Mouse (Mus musculus) splenic B cell, adult 2 months (primary cell): Measurements from ENCODE around the gene Carmil1.

Experiments used
- DNase-seq: peaks from one replicate; pipeline ENCODE4 v3.0.0-alpha.2; 2011; ENCODE audit warnings: low read depth, low spot score
- H3K27me3 ChIP-seq: 2 replicates; pipeline ENCODE4 v1.6.1; 2012; ENCODE audit warnings: mild to moderate bottlenecking, low read length, moderate library complexity, mixed read lengths; ENCODE audit not compliant: control insufficient read depth, poor library complexity, insufficient read depth, severe bottlenecking
- H3K36me3 ChIP-seq: 2 replicates; pipeline ENCODE4 v1.6.1; 2012; ENCODE audit warnings: mild to moderate bottlenecking, low read length, moderate library complexity, mixed read lengths; ENCODE audit not compliant: control insufficient read depth, poor library complexity, insufficient read depth, severe bottlenecking

Gene Carmil1

DNA sequence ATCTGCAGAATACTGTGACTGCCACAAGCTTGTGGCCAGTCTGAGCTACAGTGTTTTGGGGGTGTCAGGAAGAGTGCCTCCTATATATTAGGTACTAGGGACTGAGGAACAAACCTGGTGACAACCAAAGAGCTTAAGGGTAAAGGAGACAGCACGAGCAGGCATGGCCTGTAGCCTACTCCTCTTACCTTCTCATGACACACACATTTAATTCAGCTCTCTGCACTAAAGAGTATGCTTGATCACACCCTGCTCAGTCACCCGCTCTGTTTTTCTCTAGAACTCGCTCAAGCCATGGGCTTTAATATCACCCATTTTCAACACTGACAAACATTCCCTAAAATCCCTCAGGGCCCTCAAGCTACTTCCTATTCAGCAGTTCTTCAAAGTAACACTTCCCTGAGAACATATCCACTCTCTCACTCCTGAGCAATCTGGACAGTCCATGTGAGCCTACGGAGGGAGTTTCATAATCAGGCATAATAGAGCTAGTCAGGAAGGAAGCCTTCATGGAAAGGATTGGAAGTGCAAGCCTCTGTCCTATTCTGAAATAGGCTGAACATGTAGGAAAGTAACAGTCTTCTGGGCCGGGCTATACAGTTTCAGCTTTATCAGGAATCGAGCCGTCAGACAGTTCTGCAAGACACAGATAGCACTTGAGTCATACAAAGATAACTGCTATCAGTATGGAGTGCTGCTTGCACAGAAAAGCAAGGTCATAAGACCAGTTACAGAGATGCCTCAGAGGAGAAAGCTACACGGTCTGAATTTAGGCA is 121.2 kb downstream of the Carmil1 start:
- no peak for DNase-seq
- H3K27me3 ChIP-seq, result no peaks in the 10 kb centered on the region
- H3K36me3 ChIP-seq, result 0 out of 2 replicates have a peak, but pooled peaks cover 2% of the 10 kb centered on the region

- H3K27me3 ChIP-seq, result no peaks in the 10 kb centered on the region
- no peak for DNase-seq
- H3K36me3 ChIP-seq, result 0 out of 2 replicates have a peak, but pooled peaks cover 2% of the 10 kb centered on the region
Observed at GRCm38 (mm10) chr13:24157560-24158011, 123.0 kb downstream of the Carmil1 start.

DNA sequence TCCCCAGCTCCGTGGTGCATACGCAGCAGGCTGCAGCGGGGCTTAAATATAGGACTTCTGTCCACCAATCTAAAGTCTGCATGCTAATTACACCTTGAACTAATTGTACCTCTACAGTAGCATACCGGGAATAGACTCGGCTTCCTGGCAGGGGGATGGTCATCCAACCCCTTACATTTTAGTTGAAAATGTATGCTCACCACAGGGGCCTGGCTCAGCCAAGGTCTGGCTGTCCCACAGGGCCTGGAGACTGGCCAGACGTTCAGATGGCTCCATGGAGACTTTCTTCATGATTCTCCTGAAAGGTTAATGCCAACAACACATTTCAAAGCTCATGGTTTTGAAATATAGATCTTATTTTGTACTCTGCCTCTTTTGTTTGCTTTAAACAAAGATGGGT is 125.4 kb downstream of the Carmil1 start:
- Histone ChIP-seq H3K36me3 (0 out of 2 replicates have a peak, but pooled peaks cover 2% of the 10 kb centered on the region), H3K27me3 (no peaks in the 10 kb centered on the region)
- DNase-seq, result no peak

- no peak for DNase-seq
- Histone ChIP-seq H3K36me3 (0 out of 2 replicates have a peak, but pooled peaks cover 2% of the 10 kb centered on the region), H3K27me3 (no peaks in the 10 kb centered on the region)
Observed at GRCm38 (mm10) chr13:24154281-24155061, 126.1 kb downstream of the Carmil1 start.

DNA sequence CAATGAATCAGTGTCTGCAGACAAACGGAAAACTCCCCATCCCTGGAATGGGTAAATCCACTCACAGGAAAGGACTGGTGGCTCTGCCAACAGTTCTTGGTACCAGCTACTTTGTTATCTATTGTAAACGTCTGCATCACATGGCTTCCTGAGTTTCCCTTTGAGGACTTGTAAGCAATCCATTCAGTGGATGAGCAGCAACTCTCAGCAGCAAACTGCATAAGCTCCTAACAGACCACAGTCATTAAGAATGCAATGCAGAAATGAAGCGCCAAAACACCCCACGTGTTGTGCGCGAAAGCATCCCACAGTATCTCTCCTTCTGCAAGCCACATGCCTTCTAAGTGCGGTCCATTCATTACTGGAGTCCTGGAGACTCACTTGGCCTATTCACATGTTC is 128.0 kb downstream of the Carmil1 start:
- DNase-seq, result no peak
- Histone ChIP-seq H3K27me3 (no peaks in the 10 kb centered on the region), H3K36me3 (0 out of 2 replicates have a peak, but pooled peaks cover 2% of the 10 kb centered on the region)

GRCm38 (mm10) chr13:24151335-24151734 is 129.3 kb downstream of the Carmil1 start:
- DNase-seq, result no peak
- Histone ChIP-seq H3K36me3 (no peaks in the 10 kb centered on the region), H3K27me3 (no peaks in the 10 kb centered on the region)

DNA sequence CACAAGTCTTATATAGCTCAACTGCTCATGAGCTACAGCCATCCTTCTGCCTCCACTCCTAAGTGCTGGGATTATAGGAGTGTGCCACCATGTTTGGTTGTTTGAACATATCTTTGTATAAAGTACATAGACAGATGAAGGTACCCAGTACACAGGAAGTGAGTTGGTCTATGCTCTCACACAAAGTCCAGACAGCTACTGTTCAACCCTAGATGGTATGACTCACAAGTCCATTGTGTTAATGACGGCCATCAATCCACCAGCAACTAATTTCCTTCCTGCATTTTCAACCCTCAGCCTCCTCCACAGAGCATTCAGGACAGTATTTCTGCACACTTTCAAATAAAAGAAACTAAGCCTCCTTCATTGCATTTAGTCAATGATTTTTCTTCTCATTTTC is 132.0 kb downstream of the Carmil1 start:
- no peak for DNase-seq
- no peaks in the 10 kb centered on the region for H3K27me3 ChIP-seq
- H3K36me3 ChIP-seq, result no peaks in the 10 kb centered on the region

GRCm38 (mm10) chr13:24147006-24147405 is 133.6 kb downstream of the Carmil1 start:
- Histone ChIP-seq H3K36me3 (no peaks in the 10 kb centered on the region), H3K27me3 (no peaks in the 10 kb centered on the region)
- DNase-seq, result no peak

DNA sequence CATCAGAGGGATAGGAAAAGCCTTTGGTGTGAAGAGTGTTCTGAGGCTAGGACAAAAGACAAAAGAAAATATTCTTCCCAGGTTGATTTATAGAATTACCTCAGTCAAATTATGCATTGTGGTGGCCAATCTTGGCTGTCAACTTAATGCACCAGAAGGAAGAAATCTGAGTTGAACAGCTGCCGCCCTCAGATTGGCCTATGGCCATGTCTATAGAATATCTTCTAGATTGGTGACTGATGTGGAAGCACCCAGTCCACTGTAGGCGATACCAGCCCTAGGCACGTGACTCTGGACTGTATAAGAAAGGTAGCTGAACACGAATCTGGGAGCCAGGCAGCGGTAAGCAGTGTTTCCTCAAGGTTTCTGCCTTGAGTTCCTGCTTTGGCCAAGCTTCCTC is 134.1 kb downstream of the Carmil1 start:
- H3K27me3 ChIP-seq, result no peaks in the 10 kb centered on the region
- no peak for DNase-seq
- no peaks in the 10 kb centered on the region for H3K36me3 ChIP-seq

DNA sequence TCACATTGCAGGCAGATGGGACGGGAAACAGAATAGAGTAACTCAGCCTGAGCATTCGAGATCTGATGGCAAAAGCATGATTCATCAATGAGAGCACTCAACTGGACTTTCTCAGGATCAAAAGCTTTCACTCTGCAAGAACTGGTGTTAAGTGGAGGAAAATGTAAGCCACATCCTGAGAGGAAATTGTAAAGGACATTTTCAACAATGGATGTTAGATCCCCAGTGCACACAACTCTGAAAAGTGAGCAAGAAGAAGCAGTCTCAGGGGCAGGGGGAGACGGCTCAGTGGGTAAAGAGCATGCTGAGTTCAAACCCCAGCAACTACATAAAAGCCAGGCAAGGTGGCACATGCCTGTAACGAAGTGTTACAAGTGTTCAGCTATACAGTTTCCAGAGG is 135.7 kb downstream of the Carmil1 start:
- no peaks in the 10 kb centered on the region for H3K36me3 ChIP-seq
- DNase-seq, result no peak
- no peaks in the 10 kb centered on the region for H3K27me3 ChIP-seq

- no peak for DNase-seq
- Histone ChIP-seq H3K36me3 (no peaks in the 10 kb centered on the region), H3K27me3 (no peaks in the 10 kb centered on the region)
Observed at GRCm38 (mm10) chr13:24144141-24144540, 136.5 kb downstream of the Carmil1 start.

DNA sequence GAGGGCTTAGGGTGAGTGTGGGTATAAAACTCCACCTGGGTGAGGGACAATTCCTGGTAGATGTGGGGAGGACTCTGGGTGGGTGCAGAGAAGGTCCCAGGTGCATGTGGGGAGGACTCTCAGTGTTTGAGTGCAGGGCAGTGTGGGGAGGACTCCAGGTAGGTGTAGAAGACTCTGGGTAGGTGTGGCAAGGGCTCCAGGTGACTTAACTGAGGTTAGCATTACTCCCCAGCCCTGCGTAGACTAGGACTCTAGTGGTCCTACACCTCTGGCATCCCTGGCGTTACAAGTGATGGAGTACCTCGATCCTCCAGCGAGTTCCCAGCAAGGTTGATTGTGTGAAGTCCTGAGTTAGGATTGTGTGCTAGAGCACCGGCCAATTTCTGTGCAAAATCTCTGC is 143.8 kb downstream of the Carmil1 start:
- DNase-seq, result no peak
- peaks cover 3% of the 10 kb centered on the region; the same call in 1 of the 2 replicates for H3K36me3 ChIP-seq
- no peaks in the 10 kb centered on the region for H3K27me3 ChIP-seq

DNA sequence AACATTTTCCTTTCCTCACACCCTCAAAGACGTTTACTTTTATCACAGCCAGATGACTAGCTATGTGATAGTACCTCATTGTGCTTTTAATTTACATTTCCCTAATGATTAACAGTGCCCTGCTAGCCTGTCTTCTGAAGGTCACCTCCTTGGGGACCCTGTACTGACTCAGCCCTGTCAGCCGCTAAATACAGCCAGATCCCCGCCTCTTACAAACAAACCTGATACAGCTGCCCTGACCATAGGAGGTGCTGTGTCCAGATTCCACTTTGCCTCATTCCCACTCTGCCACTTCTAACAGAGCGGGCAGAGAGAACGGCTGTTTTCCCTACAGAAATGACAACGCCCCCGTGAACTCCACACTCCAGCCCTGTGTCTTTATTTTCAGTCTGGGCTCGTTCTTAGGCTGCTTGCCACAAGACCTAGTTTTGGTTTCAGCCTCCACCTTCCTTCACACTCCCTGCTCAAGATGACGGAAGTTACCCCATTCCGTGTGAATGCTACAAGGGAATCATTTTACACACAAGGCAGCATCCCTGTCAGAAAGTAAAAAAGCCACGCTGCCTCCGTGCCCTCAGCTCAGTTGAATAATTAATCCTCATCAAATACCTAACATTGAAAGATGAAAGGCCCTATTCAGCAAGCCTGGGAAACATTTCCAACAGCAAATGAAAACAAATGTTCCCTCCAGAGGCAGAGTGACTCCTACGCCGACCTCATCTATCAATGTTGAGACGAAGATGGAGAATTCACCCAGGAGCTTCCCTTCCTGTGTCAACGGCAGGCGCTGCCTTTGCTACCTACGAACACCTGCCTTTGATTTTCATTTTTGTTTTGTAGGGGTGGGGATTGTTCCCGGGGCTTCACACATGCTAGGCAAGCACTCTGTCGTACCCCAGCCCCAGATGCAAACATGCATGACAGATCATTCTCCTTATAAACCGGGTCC is 145.0 kb downstream of the Carmil1 start:
- Histone ChIP-seq H3K27me3 (no peaks in the 10 kb centered on the region), H3K36me3 (peaks cover 3% of the 10 kb centered on the region; the same call in 1 of the 2 replicates)
- DNase-seq, result no peak

- no peak for DNase-seq
- peaks cover 3% of the 10 kb centered on the region; the same call in 1 of the 2 replicates for H3K36me3 ChIP-seq
- H3K27me3 ChIP-seq, result no peaks in the 10 kb centered on the region
Observed at GRCm38 (mm10) chr13:24132866-24133265, 147.7 kb downstream of the Carmil1 start.
